Mouse (Mus musculus) ES-E14 (cell line): Measurements from ENCODE around the gene Tsr1. TPM values are rescaled to one million over a fixed set of nuclear protein-coding genes. Genes with fewer than 3 reads are reported as not detected.

Experiments
- DNase-seq: peaks from one replicate; pipeline ENCODE4 v3.0.0-alpha.2; 2013; ENCODE audit warnings: low read depth, low spot score
- H3K27ac ChIP-seq: 2 replicates; pipeline ENCODE4 v1.5.1; 2012; ENCODE audit warnings: low read depth, mild to moderate bottlenecking, low read length, moderate library complexity, mixed read lengths; ENCODE audit not compliant: poor library complexity, insufficient read depth, severe bottlenecking
- H3K36me3 ChIP-seq: 2 replicates; pipeline ENCODE4 v1.6.1; 2012; ENCODE audit warnings: mild to moderate bottlenecking, low read length, moderate library complexity, mixed read lengths; ENCODE audit not compliant: control insufficient read depth, poor library complexity, insufficient read depth, severe bottlenecking
- H3K4me1 ChIP-seq, 2 experiments: fragments of 150-350 bp in 1 of 2; sonication (generic) in 1 of 2; 2 replicates each; pipeline ENCODE4 v1.6.1; 2012; ENCODE audit warnings: low read length in 2 of 2, mild to moderate bottlenecking in 1 of 2, mixed read lengths in 1 of 2; ENCODE audit not compliant: control insufficient read depth in 2 of 2, insufficient read depth in 2 of 2, poor library complexity in 1 of 2
- H3K4me3 ChIP-seq, 2 experiments: fragments of 150-350 bp in 1 of 2; sonication (generic) in 1 of 2; 2 replicates each; pipeline ENCODE4 v1.5.1; 2012; ENCODE audit warnings: low read length in 2 of 2, low read depth in 1 of 2, mild to moderate bottlenecking in 1 of 2, mixed read lengths in 1 of 2; ENCODE audit not compliant: insufficient read depth in 1 of 2, poor library complexity in 1 of 2, severe bottlenecking in 1 of 2
- H3K9ac ChIP-seq: 2 replicates; pipeline ENCODE4 v1.6.1; 2012; ENCODE audit warnings: low read depth, mild to moderate bottlenecking, low read length, mixed read lengths; ENCODE audit not compliant: poor library complexity, insufficient read depth, severe bottlenecking
- H3K9me3 ChIP-seq: fragments of 150-350 bp; sonication (generic); 2 replicates; pipeline ENCODE4 v1.6.1; 2012; ENCODE audit warnings: low read depth, mild to moderate bottlenecking, low read length; ENCODE audit not compliant: control insufficient read depth, insufficient read depth
- CHD2 ChIP-seq: IDR thresholded peaks from 2 replicates; pipeline ENCODE4 v1.6.1; 2014; ENCODE audit warnings: mild to moderate bottlenecking, low read depth, low read length, inconsistent platforms
- HCFC1 ChIP-seq: IDR thresholded peaks from 2 replicates; pipeline ENCODE4 v1.6.1; 2012; ENCODE audit warnings: low read length, inconsistent platforms, borderline replicate concordance; ENCODE audit not compliant: insufficient read depth
- MAFK ChIP-seq: IDR thresholded peaks from 2 replicates; pipeline ENCODE4 v1.6.1; 2014; ENCODE audit warnings: mild to moderate bottlenecking, low read depth, low read length, inconsistent platforms; ENCODE audit not compliant: insufficient read depth
- ZC3H11A ChIP-seq: IDR thresholded peaks from 2 replicates; pipeline ENCODE4 v1.6.1; 2012; ENCODE audit warnings: low read depth, mild to moderate bottlenecking, inconsistent platforms, low read length, borderline replicate concordance
- ZNF384 ChIP-seq: IDR thresholded peaks from 2 replicates; pipeline ENCODE4 v1.6.1; 2012; ENCODE audit warnings: low read depth, low read length, inconsistent platforms
- in situ Hi-C, 2 experiments: fragments of 600-800 bp; cut with MboI; formaldehyde crosslinking; loops; one replicate each; pipeline ENCODE4 v1.15.1; 2025; ENCODE audit warnings: low sequenced_read_pairs in 2 of 2, inconsistent platforms in 1 of 2; ENCODE audit not compliant: unreplicated experiment in 2 of 2
- total RNA-seq: library from RNA; depleted of rRNA; stranded (reverse); fragments of 300-350 nt; gene quantifications from 2 replicates; pipeline ENCODE4 v1.2.3, GENCODE M21; 2012

Gene Tsr1
- total RNA-seq, 1 experiment, result 125 TPM

GRCm38 (mm10) chr11:74926388-74927005 is 28.6 kb downstream of the Tsr1 start:
- Histone ChIP-seq H3K9me3 (no peaks in the 10 kb centered on the region), H3K27ac (peak overlapping the region; percentile 93; the same call in 1 of the 2 replicates), H3K36me3 (peaks cover 1% of the 10 kb centered on the region; the same call in 1 of the 2 replicates), H3K9ac (peak overlapping the region; percentile 96), H3K4me3 (peak overlapping the region; percentile 94 to 95), H3K4me1 (peaks cover 2 to 5% of the 10 kb centered on the region in 2 experiments; a peak in 3 of 4 replicates)
- no peak for DNase-seq
- in situ Hi-C loops, result no loop called here
- TF ChIP-seq ZC3H11A, result no peak

- H3K4me3 ChIP-seq, result no peak overlapping the region
- no peak overlapping the region for H3K9ac ChIP-seq
- no peak for DNase-seq
- peaks cover 1% of the 10 kb centered on the region; the same call in 1 of the 2 replicates for H3K36me3 ChIP-seq
- no peak overlapping the region for H3K27ac ChIP-seq
- H3K9me3 ChIP-seq, result no peaks in the 10 kb centered on the region
- in situ Hi-C loops, result no loop called here
- peaks cover 2 to 5% of the 10 kb centered on the region in 2 experiments; a peak in 3 of 4 replicates for H3K4me1 ChIP-seq
- TF ChIP-seq HCFC1, result no peak
- no peak for TF ChIP-seq ZC3H11A
- TF ChIP-seq MAFK, result no peak
- TF ChIP-seq CHD2, result no peak
- TF ChIP-seq ZNF384, result no peak
Measured at GRCm38 (mm10) chr11:74927236-74927725, 29.4 kb downstream of the Tsr1 start.

DNA sequence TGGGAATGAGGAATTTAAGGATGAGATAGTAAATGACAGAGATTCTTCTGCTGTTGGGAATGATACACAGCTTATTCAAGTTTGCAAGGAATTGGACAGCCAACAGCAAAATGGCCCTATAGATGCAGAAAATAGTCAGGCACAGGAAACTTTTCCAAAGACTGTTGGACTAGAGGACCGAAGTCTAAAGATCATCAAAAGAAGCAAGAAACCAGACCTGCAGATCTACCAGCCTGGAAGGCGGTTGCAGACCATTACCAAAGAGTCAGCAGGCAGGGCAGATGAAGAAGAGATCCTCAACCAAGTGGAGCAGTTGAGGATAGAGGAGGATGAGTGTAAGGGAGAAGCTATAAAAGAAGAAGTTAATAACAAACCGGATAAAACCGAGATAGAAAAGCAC is 31.2 kb downstream of the Tsr1 start:
- Histone ChIP-seq H3K9ac (no peak overlapping the region), H3K4me3 (no peak overlapping the region), H3K4me1 (peaks cover 2 to 5% of the 10 kb centered on the region in 2 experiments; a peak in 3 of 4 replicates), H3K27ac (no peak overlapping the region), H3K9me3 (no peaks in the 10 kb centered on the region), H3K36me3 (peaks cover 1% of the 10 kb centered on the region)
- TF ChIP-seq MAFK, result no peak
- TF ChIP-seq CHD2, result no peak
- TF ChIP-seq ZNF384, result no peak
- no peak for TF ChIP-seq HCFC1
- no peak for TF ChIP-seq ZC3H11A
- in situ Hi-C loops, result no loop called here
- no peak for DNase-seq

GRCm38 (mm10) chr11:74930391-74930790 is 32.5 kb downstream of the Tsr1 start:
- no peak overlapping the region for H3K27ac ChIP-seq
- no peak overlapping the region for H3K4me3 ChIP-seq
- peaks cover 4% of the 10 kb centered on the region for H3K36me3 ChIP-seq
- peaks cover 2 to 5% of the 10 kb centered on the region in 2 experiments; a peak in 3 of 4 replicates for H3K4me1 ChIP-seq
- no peak for DNase-seq
- H3K9me3 ChIP-seq, result no peaks in the 10 kb centered on the region
- TF ChIP-seq CHD2 (no peak), ZC3H11A (no peak), ZNF384 (no peak), HCFC1 (no peak), MAFK (no peak)
- in situ Hi-C loops, result no loop called here
- H3K9ac ChIP-seq, result no peak overlapping the region
